Mouse (Mus musculus) R1 (cell line): ENCODE results near the gene Rnaset2b.
"Not testable (repeated sequence)": the region's sequence is repeated elsewhere in the genome, so short reads cannot be mapped to it uniquely, and the experiment has no call there.

Experiments
- DNase-seq: peaks from one replicate; pipeline ENCODE4 v3.0.0-alpha.2; 2018; ENCODE audit warnings: low read depth, low spot score

Rnaset2b gene

DNA sequence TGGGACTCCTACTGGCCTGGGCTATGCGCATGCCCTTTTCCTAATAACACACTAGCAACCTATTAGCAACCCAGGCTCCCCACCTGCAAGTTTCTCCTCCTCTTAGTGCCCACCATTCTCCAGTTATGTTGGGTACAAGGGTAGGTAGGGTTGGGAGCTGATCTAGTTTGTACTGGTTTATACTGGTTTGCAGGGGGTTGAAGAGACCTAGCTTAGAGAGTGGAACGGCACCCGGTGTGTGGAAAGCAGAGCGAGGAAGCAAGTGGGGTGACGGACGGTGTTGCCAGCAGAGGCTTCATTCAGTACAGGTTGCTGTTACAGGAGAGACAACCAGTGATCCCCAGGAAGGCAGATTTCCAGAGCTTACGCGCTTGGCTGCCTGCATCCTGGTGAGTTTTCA is at the start of gene Rnaset2b:
Gene Rnaset2b, plus strand, starts transcription at position 301 of the 400 bp plus-strand sequence.
- DNase-seq, result not testable (repeated sequence)

DNA sequence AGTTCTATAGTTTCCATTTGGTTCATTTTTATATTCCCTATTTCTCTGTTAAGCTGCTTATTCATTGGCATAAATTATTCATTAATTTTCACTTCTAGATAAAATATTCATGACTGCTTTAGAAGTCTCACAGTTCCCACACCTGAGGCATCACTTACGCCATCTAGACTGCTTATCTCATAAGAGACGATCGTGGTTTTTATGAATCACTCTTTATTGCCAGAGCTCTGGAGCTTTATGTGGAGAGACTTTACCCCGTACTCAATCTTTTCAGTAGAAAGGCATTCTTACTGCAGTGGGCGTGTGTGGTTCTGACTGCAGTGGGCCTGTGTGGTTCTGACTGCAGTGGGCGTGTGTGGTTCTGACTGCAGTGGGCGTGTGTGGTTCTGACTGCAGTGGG is 38.8 kb upstream of the Rnaset2b start:
- not testable (repeated sequence) for DNase-seq

DNA sequence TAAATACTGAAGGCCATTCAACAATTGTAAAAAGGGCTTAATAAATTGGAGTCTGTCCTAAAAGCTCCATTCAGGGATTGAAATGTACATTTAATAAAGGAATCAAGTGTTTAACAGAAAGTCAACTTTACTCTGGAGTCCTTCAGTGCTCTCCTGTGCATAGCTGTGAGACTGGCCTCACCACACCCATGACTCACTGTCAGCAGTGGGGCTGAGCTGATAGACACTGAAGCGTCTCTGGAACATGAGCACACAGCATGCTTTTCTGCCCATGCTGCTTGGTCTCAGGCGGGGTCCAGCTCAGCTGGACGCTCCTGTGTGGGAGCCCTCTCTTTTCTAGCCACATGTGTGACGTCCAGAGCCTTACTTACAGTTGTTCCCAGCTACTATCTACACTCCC is 27.9 kb upstream of the Rnaset2b start:
- DNase-seq, result not testable (repeated sequence)

DNA sequence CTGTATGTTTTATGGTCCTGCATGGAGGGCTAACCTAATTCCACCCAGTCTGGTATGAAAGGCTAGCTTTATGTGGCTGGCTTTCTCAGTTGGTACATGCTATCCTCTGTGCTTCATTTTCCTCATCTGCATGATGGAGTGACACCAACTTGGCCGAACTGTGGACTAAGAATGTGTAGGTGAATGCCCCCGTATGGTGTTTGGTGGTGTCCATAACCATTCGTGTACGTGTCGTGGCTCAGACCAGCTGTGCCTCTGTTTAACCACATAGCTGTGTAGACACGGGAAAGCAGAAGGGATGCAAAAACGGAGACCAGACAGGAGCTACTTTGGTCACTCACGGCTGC is 22.8 kb upstream of the Rnaset2b start:
- DNase-seq, result not testable (repeated sequence)

DNA sequence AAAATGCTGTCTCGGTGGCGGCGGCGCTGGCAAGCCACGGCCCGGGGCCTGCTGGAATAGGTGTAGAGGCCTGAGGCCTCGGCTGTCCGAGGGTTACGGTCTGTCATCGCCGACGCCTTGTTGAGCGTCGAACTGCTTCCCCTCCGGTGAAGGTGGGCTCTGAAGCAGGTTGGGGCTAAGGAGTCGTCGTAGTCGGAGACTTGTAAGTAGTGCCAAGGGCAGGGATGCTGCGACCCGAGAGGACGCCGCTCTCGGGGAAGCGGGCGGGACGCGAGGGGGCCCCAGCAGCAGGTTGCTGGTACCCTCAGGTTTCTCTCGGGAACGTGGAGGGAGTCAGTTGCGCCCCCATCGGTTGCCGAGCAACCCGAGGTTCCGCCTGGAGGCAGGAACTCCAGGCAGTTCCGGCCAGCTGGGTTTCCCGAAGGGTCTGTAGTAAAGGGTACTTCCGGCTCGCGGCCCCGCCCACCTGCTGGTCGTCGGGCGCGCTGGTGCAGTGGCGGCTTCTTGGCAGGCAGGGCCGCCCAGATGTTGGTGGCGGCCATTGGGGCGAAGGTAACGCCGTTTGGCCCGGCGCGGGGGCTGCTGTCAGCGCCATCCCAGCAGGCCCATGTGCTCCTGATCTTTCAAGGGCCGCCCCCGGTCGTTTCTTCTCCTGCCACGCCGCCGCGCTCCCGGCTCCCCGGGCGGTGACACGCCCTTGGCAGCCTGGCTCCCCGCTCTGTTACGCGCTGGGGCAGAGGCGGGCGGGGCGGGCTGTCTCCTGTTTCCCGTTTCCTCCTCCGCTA is 22.3 kb upstream of the Rnaset2b start, which contains the start of gene Rsph3b:
Gene Rsph3b, minus strand, starts transcription at position 699 of the 785 bp plus-strand sequence.
- DNase-seq, result peak; percentile 77

DNA sequence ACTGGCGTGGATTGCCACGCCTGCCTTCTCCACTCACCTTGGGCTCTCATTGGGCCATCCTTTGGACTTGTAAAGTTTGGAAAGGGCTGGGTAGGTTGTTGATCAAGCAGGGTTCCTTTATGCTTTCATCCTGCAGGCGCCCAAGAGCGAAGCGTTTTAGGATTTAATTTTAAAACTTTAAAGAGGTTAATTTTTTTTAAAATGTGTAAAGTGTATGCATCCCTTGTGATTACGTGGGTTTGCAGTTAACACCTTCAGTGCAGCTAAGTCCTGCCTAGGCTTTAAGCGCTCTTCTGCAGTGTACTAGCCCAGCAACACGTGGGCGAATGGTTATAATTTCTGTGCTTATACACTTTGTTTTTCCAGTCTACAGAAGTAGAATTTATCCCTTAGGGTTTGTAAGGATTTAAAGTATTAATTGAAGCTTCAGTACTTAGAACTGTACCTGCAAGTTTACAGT is 21.6 kb upstream of the Rnaset2b start:
- not testable (repeated sequence) for DNase-seq

DNA sequence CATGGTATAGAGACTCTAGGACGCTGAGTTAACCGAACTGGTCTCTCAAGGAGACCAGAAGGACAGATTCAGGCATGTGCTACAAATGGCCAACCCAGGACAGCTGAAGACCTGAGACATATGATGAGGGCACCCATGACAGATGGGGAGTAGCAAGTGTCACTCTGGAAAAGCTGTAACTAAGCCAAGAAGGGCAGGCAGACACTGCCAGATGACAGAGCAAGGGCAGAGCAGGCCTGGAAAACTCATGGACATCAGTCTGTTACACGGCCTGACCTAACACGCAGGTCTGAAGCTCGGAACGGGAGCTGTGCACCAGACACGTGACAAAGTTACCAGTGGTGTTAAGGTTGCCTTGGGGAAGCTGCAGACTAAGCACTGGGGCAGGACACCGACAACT is 11.6 kb upstream of the Rnaset2b start:
- DNase-seq, result not testable (repeated sequence)

DNA sequence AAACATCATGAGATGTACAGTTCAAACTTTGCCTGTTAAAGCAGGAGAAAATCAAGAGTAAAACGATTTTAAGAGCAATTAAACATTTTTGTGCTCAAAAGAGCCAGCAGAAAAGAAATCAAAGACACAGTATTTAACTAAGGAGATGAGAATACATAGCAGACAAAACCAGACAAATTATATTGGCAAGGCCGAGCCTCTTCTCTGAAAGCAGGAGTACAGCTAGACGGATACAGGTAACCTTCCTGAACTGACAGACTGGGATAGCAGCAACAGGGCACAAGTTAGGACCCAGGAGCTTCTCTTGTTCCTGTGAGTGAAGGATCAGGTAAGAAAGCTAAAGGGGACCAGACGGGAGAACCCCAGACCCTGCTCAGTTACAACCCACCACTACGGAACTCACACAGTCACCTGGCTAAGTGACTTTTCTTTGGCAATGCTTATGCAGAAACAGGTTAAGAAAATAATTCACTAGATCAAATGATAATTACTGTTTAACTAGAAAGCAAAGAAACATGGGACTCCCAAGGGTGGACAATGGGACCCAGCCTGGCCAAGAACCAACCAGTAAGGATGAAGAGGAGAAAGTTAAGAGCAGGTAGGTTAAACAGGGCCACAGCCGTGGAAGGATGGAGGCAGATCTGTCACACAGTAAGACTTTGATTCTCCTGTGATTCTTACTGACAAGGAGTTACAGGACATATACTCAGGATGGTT is 10.7 kb upstream of the Rnaset2b start:
- not testable (repeated sequence) for DNase-seq

DNA sequence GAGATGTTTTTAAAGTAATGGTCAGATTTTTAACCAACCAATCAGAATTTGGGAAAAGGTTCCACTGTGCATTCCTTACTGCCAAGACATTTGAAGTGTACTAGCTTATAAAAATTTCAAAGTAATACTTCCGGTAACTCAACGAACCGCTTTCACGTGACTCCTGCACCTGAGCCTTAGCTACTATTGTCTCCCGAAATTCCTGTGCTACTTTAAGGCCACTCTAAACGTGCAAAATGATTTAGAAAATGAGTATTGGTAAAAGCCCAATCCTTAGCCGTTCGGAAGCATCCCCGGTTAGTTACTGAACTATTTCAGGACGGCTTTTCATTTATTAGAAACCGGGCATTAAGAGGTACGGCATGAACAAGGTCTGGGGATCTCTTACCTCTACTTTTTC is 10.1 kb upstream of the Rnaset2b start:
- not testable (repeated sequence) for DNase-seq

DNA sequence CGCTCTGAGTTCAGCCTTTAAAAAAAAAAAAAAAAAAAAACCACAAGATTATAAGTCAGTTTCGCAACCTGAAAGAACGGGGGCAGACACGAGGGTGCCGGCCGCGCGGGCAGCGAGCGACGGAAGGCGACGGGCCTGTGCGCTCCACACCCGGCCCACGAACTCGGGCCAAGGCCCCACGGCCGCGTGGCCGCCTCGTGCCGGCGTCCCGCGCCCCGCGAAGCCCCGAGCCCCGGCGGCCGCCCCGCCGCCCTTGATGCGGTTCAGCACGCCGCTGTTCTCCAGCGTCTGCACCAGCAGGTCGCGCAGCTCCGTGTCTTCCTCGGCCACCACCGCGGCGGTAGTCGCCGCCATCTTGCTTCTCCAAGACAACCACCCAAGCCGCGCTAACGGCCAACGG is 9.7 kb upstream of the Rnaset2b start, which contains the start of gene Tagap1:
Gene Tagap1, minus strand, starts transcription at position 381 of the 400 bp plus-strand sequence.
- not testable (repeated sequence) for DNase-seq

DNA sequence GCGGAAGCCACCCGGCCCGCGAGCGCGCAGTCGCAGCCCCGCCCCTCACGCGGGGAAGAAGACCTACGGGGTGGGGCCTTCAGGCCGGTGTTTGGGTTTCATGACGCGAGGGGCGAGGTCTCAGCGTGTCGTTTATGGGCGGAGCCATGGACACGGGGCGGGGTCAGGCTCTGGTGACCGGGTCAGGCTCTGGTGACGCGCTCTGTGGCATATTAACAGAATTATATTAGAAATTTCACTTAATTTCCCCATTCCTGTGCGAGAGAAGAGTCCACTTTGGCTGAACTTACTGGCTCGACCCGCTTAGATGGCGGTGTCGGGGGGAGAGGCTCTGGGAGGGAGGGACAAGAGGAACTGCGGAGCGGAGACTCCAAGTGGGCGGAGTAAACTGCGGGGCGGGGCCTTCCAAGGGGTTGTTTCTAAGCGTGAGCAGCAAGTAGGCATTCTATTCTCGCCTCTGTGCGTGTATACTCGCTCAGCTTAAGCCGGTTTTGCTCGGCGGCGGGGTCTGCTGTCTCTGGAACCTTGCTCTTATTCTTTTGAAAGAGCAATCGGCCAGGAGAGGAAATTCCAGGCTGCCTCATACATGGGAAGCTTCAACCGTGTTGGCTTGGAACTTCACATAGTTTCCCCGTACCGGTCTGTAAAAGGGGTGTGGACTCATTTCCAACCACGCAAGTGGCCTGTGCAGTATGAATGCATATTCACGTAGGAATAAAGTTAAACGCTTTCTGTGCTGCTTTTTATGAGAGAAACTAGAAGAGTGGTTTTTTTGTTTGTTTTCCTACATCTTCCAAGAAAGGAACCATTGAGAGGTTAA is 9.0 kb upstream of the Rnaset2b start:
- DNase-seq, result not testable (repeated sequence)

DNA sequence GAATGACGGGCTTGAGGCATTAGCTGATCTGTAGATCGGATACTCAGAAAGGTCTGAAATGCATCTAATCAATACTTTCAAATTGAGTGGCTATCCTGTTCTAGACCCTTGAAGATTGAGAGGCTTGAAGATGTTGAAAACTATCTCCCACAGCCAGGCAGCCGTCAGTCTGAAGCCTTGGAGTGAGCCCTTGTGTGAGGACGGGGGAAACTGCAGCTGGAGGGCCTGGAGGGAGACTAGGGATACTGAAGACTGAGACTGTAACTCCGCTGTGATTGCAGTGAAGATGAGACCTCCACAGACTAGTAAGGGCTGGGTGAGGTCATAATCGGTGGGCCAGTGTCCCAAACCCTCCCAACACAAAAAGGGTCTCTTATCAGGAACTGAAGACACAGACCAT is 8.1 kb upstream of the Rnaset2b start:
- DNase-seq, result not testable (repeated sequence)

DNA sequence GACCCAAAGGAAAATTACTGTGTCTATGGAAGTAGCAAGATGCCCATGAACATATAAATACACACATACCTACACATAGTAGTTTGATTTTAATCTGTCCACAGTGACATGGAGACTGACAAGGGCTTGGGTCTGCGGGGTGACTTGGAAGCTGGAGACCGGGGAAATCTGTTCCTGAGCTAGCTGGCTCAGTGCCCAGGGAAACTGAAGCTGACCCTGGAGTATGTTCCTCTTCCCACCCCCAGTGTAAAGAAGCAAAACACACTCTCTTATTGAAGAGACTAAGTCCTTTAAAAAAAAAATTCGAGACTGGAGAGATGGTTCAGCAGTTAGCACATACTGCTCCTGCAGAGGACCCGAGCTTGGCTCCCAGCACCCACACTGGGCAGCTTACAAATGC is 7.5 kb upstream of the Rnaset2b start:
- DNase-seq, result not testable (repeated sequence)

DNA sequence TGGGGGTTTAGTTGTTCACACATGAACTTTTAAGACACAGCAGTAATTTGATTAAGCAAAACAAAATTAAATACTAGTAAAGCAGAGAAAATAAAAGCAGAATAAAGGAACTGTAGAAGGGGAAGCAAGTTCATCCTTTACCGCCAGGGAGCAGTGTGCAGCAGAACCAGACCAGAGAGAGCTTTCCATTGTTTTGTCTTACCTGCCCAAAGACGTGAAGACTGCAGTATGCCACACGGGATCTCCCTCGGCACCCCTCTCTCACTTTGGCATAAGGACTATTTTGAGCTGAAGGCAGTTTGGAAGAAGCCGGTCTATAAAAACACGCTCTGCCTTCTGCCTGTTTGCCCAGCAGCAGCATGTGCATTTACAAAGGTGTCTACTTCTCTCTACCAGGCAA is 5.1 kb upstream of the Rnaset2b start:
- DNase-seq, result peak; percentile 58

DNA sequence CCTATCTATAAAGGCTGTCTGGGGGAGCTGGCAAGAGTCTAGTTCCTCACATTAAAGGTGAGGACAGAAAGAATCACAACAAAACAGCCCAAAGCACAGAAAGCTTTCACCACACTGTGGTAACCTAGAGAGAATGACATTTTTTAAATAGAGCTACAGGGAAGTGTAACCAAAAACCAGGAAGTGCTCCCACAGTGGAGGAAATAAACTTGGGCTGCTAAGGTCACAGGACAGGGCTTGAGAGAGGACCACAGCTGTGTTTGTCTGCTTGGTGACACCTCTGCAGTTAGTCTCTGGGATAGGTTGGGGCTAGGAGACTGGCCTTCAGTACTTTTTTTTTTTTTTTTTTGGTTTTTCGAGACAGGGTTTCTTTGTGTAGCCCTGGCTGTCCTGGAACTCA is 2.8 kb upstream of the Rnaset2b start:
- DNase-seq, result not testable (repeated sequence)

DNA sequence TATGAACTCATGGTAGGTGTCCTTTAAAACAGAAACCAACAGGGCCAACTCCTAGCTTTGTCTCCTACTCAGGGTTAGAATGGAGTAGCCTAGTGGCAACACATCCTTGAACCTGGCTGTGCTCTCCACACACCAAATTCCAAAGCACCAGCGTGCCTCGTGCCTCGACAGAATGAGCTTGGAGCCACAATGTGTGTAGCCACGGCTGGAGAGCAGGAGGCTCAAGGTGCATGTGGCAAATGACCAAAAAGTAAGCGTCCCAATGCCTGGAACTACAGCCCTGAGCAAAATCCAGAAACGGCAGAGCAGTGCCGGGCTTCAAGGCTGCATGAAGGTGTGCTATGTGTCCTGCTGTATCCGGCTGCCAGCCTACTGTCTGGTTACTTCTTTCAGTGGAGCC is 804 bp downstream of the Rnaset2b start:
- DNase-seq, result not testable (repeated sequence)

DNA sequence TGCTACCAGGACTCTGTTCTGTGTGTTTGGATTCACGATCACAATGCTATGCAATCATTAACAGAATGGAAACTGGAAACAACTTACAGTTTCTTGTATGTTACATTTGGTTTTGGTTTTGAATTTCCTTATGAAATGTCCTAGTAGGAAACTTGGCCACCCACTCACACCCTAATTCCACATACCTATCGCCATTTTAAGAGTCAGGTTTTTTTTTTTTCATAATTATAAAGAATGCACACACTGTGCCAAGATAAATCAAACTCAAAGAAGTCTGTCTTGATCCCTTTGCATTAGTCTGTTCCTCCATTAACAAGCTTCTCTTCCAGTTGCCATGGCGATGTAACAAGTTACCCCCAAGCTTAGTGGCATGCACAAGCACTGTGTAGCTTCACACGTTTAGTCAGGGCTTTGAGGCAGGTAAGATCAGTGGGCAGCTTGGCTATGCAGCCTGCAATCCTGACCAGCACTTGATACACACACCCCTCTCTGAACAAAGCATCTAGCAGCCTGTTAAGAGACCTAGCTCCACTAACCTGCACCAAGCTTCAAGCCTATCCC is 2.5 kb downstream of the Rnaset2b start:
- DNase-seq, result not testable (repeated sequence)

DNA sequence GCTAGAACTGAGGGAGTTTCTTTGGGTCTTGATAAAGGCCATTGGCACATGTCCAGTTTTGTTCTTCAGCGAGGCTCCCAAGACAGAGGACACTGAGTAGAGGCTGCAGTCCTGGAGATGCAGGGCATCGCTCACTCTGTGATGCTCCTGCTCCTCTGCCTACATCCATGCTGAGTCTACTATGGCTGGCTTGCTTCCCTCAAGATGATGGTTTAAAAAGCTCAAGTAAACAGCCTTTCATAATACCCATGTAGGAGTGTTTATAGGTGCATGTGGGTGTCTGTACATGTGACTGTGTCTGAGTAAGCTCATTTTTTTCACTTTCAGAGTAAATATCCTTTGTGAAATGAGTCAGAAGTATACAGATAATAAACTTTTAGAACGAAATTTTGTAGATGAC is 4.6 kb downstream of the Rnaset2b start:
- not testable (repeated sequence) for DNase-seq

DNA sequence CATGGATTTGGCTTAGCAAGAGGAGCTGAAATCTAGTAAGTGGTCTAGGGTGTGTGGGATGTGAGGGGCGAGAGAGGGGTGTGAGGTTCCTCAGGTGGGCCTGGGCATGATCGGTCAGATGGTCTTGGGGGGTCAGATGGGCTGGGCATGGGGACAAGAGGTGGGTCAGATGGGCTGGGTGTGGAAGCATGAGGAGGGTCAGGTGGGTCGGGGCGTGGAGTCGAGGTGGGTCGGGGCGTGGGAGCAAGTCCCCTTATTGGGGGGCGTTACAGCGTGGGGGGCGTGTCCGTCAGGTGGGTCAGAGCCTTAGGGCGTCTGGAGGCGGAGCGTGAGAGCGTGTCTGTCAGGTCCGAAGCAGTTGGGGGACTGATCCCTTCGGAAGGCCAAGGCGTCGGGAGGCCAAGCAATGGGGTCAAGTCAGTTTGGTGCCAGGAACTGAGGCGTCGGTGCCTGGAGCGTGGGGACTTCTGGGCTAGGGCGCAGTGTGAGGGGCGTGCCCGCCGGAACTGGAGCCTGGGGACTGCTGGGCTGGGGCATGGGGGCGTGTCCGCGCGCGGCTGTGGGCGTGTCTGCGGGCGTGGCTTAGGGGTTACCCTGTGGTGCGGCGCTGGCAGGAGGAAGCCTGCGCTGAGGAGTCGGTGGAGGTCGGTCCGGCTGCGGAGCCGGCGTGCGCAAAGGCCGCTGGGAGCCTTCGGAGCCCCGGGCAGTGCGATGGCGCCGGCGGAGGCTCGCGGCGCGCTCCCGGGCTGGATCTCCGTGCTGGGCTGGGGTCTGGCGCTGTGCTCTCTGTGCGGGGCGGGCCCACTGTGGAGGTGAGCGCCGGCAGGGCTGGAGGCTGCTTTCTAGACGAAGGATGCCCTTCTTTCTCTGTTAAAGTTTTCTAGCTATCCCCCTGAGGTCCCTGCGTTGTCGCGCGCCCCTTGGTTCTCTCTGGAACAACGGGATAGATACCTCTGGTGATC is 8.1 kb downstream of the Rnaset2b start, which contains the start of gene Gm49721:
Gene Gm49721, plus strand, starts transcription at position 618 of the 962 bp plus-strand sequence.
- peak; percentile 67 for DNase-seq

DNA sequence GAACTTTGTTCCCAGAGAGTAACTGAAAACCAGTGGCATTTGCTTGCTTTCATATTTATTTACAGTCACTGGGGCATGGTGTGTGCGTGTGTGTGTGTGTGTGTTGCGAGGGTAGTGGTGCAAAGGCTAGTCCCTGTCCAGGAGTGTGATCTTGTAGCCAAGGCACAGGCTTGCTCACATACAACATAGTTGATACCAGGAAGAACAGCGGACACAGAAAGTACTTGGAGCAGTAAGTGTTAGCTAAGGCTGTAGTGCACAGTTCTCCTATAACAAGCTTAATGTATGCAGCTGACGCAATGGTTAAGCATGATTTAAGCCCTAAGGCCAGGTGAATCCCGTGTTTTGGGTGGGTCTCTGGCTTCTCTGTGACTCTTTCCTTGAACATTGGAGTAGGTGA is 8.9 kb downstream of the Rnaset2b start:
- not testable (repeated sequence) for DNase-seq
